Mouse (Mus musculus): Measurements from ENCODE around the gene Gtpbp1. TPM values are rescaled to one million over a fixed set of nuclear protein-coding genes. Genes with fewer than 3 reads are reported as not detected.

Gene Gtpbp1
- polyA plus RNA-seq, 1 experiment from 2014 or later: 54.3 TPM

DNA sequence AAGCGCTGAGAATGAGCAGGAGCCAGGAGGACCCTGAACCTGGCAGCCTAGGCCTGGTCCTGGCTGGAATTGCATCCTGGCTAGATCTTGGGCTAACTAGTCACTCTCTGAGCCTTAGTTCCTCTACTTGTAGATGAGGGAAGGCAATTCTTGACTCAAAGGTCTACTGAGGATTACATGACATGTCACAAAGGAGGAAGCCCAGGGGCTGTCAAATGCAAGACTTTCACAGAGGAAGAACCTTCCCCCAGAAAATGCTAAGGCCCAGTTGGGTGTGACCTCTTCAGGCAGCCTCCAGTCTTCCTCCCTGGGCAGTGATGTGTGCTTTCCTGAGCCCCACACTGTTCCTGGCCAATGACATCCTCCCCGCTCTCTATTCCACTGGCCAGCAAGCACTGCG, 66.5 kb downstream of the Gtpbp1 start:
- Histone ChIP-seq H3K4me1 (replicated peaks; ENCODE audit: control insufficient read depth, insufficient read depth, low read length) (no peaks in the 10 kb centered on the region), H3K27me3 (ENCODE audit: control insufficient read depth, insufficient read depth, low read length) (no peaks in the 10 kb centered on the region), H3K36me3 (ENCODE audit: control insufficient read depth, insufficient read depth, low read length) (no peaks in the 10 kb centered on the region), H3K4me2 (ENCODE audit: low read depth, low read length, severe bottlenecking) (no peak overlapping the region), H3K9me3 (ENCODE audit: control insufficient read depth, low read length) (no peaks in the 10 kb centered on the region), H3K9ac (ENCODE audit: low read length) (no peak overlapping the region), H3K4me3 (ENCODE audit: low read depth, low read length) (no peak overlapping the region), H3K27ac (ENCODE audit: low read depth, low read length) (no peak overlapping the region)
- ATAC-seq (replicated peaks; ENCODE audit: low FRiP score) (no peak), DNase-seq (ENCODE audit: low spot score) (no peak)
- WGBS: 93% methylated on average over 3 of the region's 3 CpGs

DNA sequence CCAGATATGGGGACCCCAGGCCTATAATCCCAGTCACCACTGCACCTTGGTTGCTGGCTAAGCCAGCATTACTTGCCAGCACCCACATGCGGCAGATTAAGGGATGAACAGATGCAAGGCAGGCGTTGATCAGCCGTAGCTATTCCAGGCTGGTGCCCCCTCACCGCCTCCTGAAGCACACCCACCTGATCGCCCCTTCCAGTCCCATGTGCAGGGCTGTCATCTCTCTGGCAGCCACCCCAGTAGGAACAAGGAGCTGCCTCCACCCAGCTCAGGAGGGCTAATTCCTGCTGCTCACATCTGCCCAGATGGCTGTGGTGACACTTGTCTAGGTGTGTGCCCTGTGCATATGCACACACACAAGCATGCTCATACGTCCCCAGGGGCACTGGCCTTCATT, 70.3 kb downstream of the Gtpbp1 start:
- Histone ChIP-seq H3K9ac (ENCODE audit: low read length) (no peak overlapping the region), H3K27ac (ENCODE audit: low read depth, low read length) (no peak overlapping the region), H3K9me3 (ENCODE audit: control insufficient read depth, low read length) (no peaks in the 10 kb centered on the region), H3K36me3 (ENCODE audit: control insufficient read depth, insufficient read depth, low read length) (no peaks in the 10 kb centered on the region; the same call in 1 of the 2 replicates), H3K4me3 (ENCODE audit: low read depth, low read length) (no peak overlapping the region), H3K4me1 (replicated peaks; ENCODE audit: control insufficient read depth, insufficient read depth, low read length) (no peaks in the 10 kb centered on the region), H3K4me2 (ENCODE audit: low read depth, low read length, severe bottlenecking) (no peak overlapping the region), H3K27me3 (ENCODE audit: control insufficient read depth, insufficient read depth, low read length) (no peaks in the 10 kb centered on the region)
- DNase-seq (ENCODE audit: low spot score): no peak
- 93% methylated on average over 6 of the region's 6 CpGs for WGBS
- ATAC-seq (replicated peaks; ENCODE audit: low FRiP score): no peak

DNA sequence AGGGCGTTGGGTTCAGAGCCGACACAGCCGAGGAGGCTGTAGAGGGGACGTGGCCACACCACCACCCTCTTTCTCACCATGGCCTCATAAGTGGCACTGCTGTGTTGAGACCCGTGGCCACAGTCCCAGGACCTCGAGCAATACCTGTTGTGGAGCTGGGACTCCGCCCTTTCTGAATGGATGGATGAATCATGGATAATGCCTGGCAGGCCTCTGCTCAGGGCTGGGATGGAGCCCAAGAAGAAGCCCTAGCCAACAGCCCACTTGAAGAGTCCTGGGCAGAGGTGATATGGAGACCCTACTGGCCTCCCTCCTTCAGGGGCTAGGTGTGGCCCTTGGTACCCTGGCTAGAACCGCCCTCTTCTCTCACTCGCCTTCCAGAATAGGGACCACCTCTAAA, 72.4 kb downstream of the Gtpbp1 start:
- H3K4me1 ChIP-seq (replicated peaks; ENCODE audit: control insufficient read depth, insufficient read depth, low read length): no peaks in the 10 kb centered on the region
- no peak overlapping the region for H3K27ac ChIP-seq (ENCODE audit: low read depth, low read length)
- no peaks in the 10 kb centered on the region for H3K27me3 ChIP-seq (ENCODE audit: control insufficient read depth, insufficient read depth, low read length)
- no peak overlapping the region for H3K4me3 ChIP-seq (ENCODE audit: low read depth, low read length)
- no peak overlapping the region for H3K9ac ChIP-seq (ENCODE audit: low read length)
- H3K36me3 ChIP-seq (ENCODE audit: control insufficient read depth, insufficient read depth, low read length): no peaks in the 10 kb centered on the region; the same call in 1 of the 2 replicates
- DNase-seq (ENCODE audit: low spot score) (no peak), ATAC-seq (replicated peaks; ENCODE audit: low FRiP score) (no peak)
- 85% methylated on average over 9 of the region's 9 CpGs for WGBS
- no peak overlapping the region for H3K4me2 ChIP-seq (ENCODE audit: low read depth, low read length, severe bottlenecking)
- no peaks in the 10 kb centered on the region for H3K9me3 ChIP-seq (ENCODE audit: control insufficient read depth, low read length)

DNA sequence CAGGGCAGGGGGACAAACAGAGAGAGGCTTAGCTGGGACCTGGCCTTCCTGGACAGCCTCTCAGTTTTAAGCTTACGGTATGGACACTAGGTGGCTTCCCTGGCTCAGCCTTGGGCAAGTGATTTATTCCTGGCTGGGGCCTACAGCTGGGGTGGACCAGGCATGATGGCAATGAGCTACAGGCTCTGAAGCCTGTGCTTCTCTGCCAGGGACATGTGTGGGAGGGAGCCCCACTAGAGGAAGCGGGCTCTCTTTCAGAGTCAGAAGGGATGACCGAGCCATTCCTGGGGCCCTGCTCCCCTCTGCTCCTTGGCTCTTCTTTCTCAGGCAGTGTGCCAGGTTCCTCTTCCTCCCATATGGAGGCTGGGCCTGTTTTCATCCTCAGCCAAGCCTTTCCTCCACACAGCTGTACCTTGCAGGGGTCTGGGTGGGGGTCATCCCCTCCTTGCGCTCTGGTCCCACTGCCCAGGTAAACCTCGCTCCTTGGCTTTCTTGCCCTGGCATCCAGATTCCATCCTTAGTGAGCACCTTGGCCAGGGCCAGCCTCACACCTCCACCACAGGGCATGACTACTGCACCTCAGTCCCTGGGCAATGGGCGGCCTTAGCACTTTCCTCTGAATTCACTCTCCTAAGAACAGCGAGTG, 73.1 kb downstream of the Gtpbp1 start:
- WGBS: 92% methylated on average over 7 of the region's 7 CpGs

DNA sequence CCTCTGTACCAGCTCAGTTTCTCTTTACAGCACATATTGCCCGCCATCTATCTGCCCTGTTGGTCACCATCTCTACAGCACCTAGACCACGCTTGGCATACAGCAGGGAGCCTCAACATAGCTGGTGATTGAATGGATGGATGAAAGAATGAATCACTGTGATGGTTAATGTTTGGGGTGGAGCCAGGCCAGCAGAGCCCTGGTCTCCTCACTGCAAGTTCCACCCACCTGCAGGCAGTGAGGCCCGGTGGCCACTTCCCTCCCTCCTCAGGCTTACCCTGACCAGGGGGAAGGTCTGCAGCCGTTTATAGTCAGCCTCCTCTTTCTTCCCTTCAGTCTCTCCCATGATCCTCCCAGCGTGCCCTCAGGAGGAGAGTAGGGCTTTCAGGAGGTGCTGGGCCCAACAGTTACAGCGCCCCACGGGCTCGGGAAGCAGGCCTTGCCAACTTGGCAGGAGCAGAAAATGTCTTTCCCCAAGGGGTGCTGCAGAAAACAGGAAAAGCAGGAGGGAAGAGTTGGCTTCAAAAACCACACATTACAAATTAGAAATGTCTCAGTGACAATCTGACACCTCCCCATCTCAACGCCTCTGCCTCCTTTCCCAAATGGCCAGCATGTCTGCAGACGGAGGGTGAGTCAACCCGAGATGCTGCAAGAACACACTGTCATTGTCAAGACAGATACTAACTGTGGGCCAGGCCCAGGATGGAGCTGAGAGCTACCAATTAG, 74.1 kb downstream of the Gtpbp1 start:
- Histone ChIP-seq H3K27me3 (ENCODE audit: control insufficient read depth, insufficient read depth, low read length) (no peaks in the 10 kb centered on the region), H3K4me3 (ENCODE audit: low read depth, low read length) (no peak overlapping the region), H3K27ac (ENCODE audit: low read depth, low read length) (no peak overlapping the region), H3K9ac (ENCODE audit: low read length) (no peak overlapping the region), H3K9me3 (ENCODE audit: control insufficient read depth, low read length) (no peaks in the 10 kb centered on the region), H3K4me1 (replicated peaks; ENCODE audit: control insufficient read depth, insufficient read depth, low read length) (no peaks in the 10 kb centered on the region), H3K36me3 (ENCODE audit: control insufficient read depth, insufficient read depth, low read length) (no peaks in the 10 kb centered on the region; the same call in 1 of the 2 replicates), H3K4me2 (ENCODE audit: low read depth, low read length, severe bottlenecking) (no peak overlapping the region)
- ATAC-seq (replicated peaks; ENCODE audit: low FRiP score) (no peak), DNase-seq (ENCODE audit: low spot score) (no peak)
- WGBS: 88% methylated on average over 11 of the region's 11 CpGs

More for the DNA sequence above, 73.1 kb downstream of the Gtpbp1 start:
- DNase-seq (ENCODE audit: low spot score) (no peak), ATAC-seq (replicated peaks; ENCODE audit: low FRiP score) (no peak)
- Histone ChIP-seq H3K27me3 (ENCODE audit: control insufficient read depth, insufficient read depth, low read length) (no peaks in the 10 kb centered on the region), H3K9ac (ENCODE audit: low read length) (no peak overlapping the region), H3K36me3 (ENCODE audit: control insufficient read depth, insufficient read depth, low read length) (no peaks in the 10 kb centered on the region; the same call in 1 of the 2 replicates), H3K9me3 (ENCODE audit: control insufficient read depth, low read length) (no peaks in the 10 kb centered on the region), H3K4me3 (ENCODE audit: low read depth, low read length) (no peak overlapping the region), H3K4me2 (ENCODE audit: low read depth, low read length, severe bottlenecking) (no peak overlapping the region), H3K27ac (ENCODE audit: low read depth, low read length) (no peak overlapping the region), H3K4me1 (replicated peaks; ENCODE audit: control insufficient read depth, insufficient read depth, low read length) (no peaks in the 10 kb centered on the region)

DNA sequence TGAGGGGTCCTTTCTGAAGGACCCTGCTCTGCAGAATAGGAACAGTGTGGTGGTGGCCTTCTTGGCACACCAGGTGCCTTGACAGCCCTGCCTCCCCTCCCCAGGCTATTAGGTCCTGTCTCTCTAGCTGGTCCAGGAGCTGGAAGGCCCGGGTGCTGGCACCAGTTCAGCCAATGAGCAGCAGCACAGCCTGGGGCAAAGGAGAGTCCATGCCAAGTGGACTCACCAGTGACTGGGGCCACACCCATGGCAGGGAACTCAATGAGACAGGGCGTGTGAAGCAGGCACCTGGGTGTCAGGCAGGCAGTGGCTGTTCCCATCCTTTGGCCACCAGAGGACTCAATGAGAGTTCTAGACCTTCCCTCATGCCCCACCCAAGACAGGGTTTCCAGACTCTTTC, 74.7 kb downstream of the Gtpbp1 start:
- H3K27ac ChIP-seq (ENCODE audit: low read depth, low read length): no peak overlapping the region
- 83% methylated on average over 2 of the region's 2 CpGs for WGBS
- H3K36me3 ChIP-seq (ENCODE audit: control insufficient read depth, insufficient read depth, low read length): no peaks in the 10 kb centered on the region; the same call in 1 of the 2 replicates

DNA sequence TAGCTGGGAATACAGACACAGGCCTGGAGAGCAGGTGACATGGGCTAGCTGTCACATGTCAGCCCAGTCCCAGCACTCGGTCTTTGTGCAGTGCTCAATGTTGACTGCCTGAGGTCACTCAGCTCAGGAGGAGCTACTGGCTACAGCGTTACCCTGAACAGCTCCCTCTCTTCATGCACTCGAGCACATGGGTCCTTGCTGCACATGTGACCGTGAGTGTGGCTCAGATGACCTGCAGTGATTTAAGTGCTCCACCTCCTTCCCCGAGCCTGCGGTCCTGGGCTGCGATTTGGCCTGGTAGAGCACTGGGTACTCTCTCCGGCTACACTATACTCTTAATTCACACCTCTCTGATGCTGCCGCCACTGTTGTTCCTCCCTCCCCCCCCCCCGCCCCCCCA, 75.5 kb downstream of the Gtpbp1 start:
- Histone ChIP-seq H3K27ac (ENCODE audit: low read depth, low read length) (no peak overlapping the region), H3K9me3 (ENCODE audit: control insufficient read depth, low read length) (no peaks in the 10 kb centered on the region), H3K4me2 (ENCODE audit: low read depth, low read length, severe bottlenecking) (no peak overlapping the region), H3K4me3 (ENCODE audit: low read depth, low read length) (no peak overlapping the region), H3K4me1 (replicated peaks; ENCODE audit: control insufficient read depth, insufficient read depth, low read length) (no peaks in the 10 kb centered on the region), H3K36me3 (ENCODE audit: control insufficient read depth, insufficient read depth, low read length) (no peaks in the 10 kb centered on the region; the same call in 1 of the 2 replicates), H3K9ac (ENCODE audit: low read length) (no peak overlapping the region), H3K27me3 (ENCODE audit: control insufficient read depth, insufficient read depth, low read length) (no peaks in the 10 kb centered on the region)
- ATAC-seq (replicated peaks; ENCODE audit: low FRiP score): no peak
- no peak for DNase-seq (ENCODE audit: low spot score)
- 76% methylated on average over 10 of the region's 10 CpGs for WGBS

More for the DNA sequence above, 74.7 kb downstream of the Gtpbp1 start:
- no peak overlapping the region for H3K4me3 ChIP-seq (ENCODE audit: low read depth, low read length)
- no peaks in the 10 kb centered on the region for H3K9me3 ChIP-seq (ENCODE audit: control insufficient read depth, low read length)
- no peaks in the 10 kb centered on the region for H3K4me1 ChIP-seq (replicated peaks; ENCODE audit: control insufficient read depth, insufficient read depth, low read length)
- DNase-seq (ENCODE audit: low spot score): no peak
- no peaks in the 10 kb centered on the region for H3K27me3 ChIP-seq (ENCODE audit: control insufficient read depth, insufficient read depth, low read length)
- no peak overlapping the region for H3K9ac ChIP-seq (ENCODE audit: low read length)
- H3K4me2 ChIP-seq (ENCODE audit: low read depth, low read length, severe bottlenecking): no peak overlapping the region
- ATAC-seq (replicated peaks; ENCODE audit: low FRiP score): no peak

DNA sequence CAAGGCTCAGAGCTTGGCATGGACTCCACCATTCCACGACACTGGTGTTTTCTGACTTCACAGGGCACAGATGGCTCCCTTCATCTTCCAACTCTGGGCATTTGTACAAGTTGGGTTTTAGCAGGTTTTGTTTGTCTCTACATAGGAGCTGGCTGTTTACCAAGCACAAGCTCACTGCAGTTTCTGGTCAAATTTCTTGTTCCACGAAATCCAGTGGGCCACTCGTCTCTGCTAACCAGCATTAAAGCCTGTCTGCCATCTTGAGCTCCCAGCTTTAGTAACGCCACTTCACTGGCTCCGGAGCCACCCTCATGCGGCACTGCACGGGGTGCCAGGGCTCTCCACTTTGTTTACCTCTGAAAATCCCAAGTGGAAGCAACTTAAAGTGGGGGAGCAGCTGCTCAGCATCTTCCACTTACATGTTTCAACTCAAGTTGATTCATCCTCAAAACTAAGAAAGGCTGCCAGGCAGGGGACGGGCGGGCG, 76.0 kb downstream of the Gtpbp1 start:
- 89% methylated on average over 10 of the region's 10 CpGs for WGBS
- H3K4me3 ChIP-seq (ENCODE audit: low read depth, low read length): no peak overlapping the region
- H3K4me1 ChIP-seq (replicated peaks; ENCODE audit: control insufficient read depth, insufficient read depth, low read length): no peaks in the 10 kb centered on the region
- H3K27ac ChIP-seq (ENCODE audit: low read depth, low read length): no peak overlapping the region
- no peak overlapping the region for H3K4me2 ChIP-seq (ENCODE audit: low read depth, low read length, severe bottlenecking)
- H3K36me3 ChIP-seq (ENCODE audit: control insufficient read depth, insufficient read depth, low read length): no peaks in the 10 kb centered on the region; the same call in 1 of the 2 replicates
- H3K9ac ChIP-seq (ENCODE audit: low read length): no peak overlapping the region
- DNase-seq (ENCODE audit: low spot score) (no peak), ATAC-seq (replicated peaks; ENCODE audit: low FRiP score) (no peak)
- H3K9me3 ChIP-seq (ENCODE audit: control insufficient read depth, low read length): no peaks in the 10 kb centered on the region
- H3K27me3 ChIP-seq (ENCODE audit: control insufficient read depth, insufficient read depth, low read length): no peaks in the 10 kb centered on the region
